Mouse (Mus musculus) embryonic facial prominence, embryonic 15.5 days (tissue): Measurements from ENCODE around the gene Tmem215. TPM values are rescaled to one million over a fixed set of nuclear protein-coding genes. Genes with fewer than 3 reads are reported as not detected.

Experiments used
- ATAC-seq: fragments of 200-750 bp; cut with Nextera tagmentation; 2 replicates; pipeline ENCODE4 v1.8.0; 2017; ENCODE audit warnings: low read depth, moderate TSS enrichment; ENCODE audit not compliant: insufficient number of reproducible peaks, low FRiP score, low TSS enrichment
- H3K27ac ChIP-seq: fragments of 300-500 bp; sonication (generic); replicated peaks from 2 replicates; pipeline ENCODE4 v1.5.1; 2015; ENCODE audit warnings: mild to moderate bottlenecking, inconsistent platforms
- H3K27me3 ChIP-seq: fragments of 300-500 bp; sonication (generic); 2 replicates; pipeline ENCODE4 v1.6.1; 2015; ENCODE audit warnings: inconsistent platforms
- H3K36me3 ChIP-seq: fragments of 300-500 bp; sonication (generic); 2 replicates; pipeline ENCODE4 v1.6.1; 2015; ENCODE audit warnings: mild to moderate bottlenecking, inconsistent platforms
- H3K4me1 ChIP-seq: fragments of 300-500 bp; sonication (generic); 2 replicates; pipeline ENCODE4 v1.6.1; 2015; ENCODE audit warnings: inconsistent platforms
- H3K4me2 ChIP-seq: fragments of 300-500 bp; sonication (generic); replicated peaks from 2 replicates; pipeline ENCODE4 v1.6.1; 2015; ENCODE audit warnings: mild to moderate bottlenecking, inconsistent platforms
- H3K4me3 ChIP-seq: fragments of 300-500 bp; sonication (generic); replicated peaks from 2 replicates; pipeline ENCODE4 v1.5.1; 2015; ENCODE audit warnings: mild to moderate bottlenecking, inconsistent platforms
- H3K9ac ChIP-seq: fragments of 300-500 bp; sonication (generic); 2 replicates; pipeline ENCODE4 v1.6.1; 2015; ENCODE audit warnings: inconsistent platforms
- H3K9me3 ChIP-seq: fragments of 300-500 bp; sonication (generic); replicated peaks from 2 replicates; pipeline ENCODE4 v1.6.1; 2016; ENCODE audit warnings: inconsistent platforms
- WGBS: fragments of 180-500 bp; shearing (Covaris S2); methylation state at CpG from one replicate; pipeline ENCODE4 v1.1.7; 2015; 5-methylcytosine and 5-hydroxymethylcytosine counted together
- polyA plus RNA-seq: library from polyadenylated mRNA; unstranded; fragments of >200 nt; fragmentation: Nextera tagmentation; extraction: Ambion mirVana; gene quantifications from 2 replicates; pipeline ENCODE4 v1.2.1, GENCODE M21; 2015

Gene Tmem215
- 0.83 and 1.2 TPM in 2 replicates for polyA plus RNA-seq

- H3K4me3 ChIP-seq, result peak within 1 kb of the TSS; percentile 42
- peaks cover 32% of the 10 kb centered on the region for H3K27me3 ChIP-seq
- no peak within 1 kb of the TSS for H3K27ac ChIP-seq
- 59% methylated on average over 10 of the region's 10 CpGs for WGBS
- no peaks in the 10 kb centered on the region for H3K9me3 ChIP-seq
- H3K4me1 ChIP-seq, result peaks cover 14% of the 10 kb centered on the region
- no peak within 1 kb of the TSS for H3K9ac ChIP-seq
- ATAC-seq, result no peak
- H3K4me2 ChIP-seq, result peak within 1 kb of the TSS; percentile 62
- H3K36me3 ChIP-seq, result no peaks in the 10 kb centered on the region
Measured at GRCm38 (mm10) chr4:40471880-40472279, at the start of gene Tmem215. Tmem215 (plus strand) TSS chr4:40472180.

- H3K4me3 ChIP-seq, result no peak overlapping the region
- H3K27me3 ChIP-seq, result no peaks in the 10 kb centered on the region
- no peaks in the 10 kb centered on the region for H3K36me3 ChIP-seq
- no peak overlapping the region for H3K4me2 ChIP-seq
- WGBS, result 88% methylated on average over 5 of the region's 5 CpGs
- no peaks in the 10 kb centered on the region for H3K9me3 ChIP-seq
- H3K27ac ChIP-seq, result no peak overlapping the region
- ATAC-seq, result no peak
- no peaks in the 10 kb centered on the region for H3K4me1 ChIP-seq
- H3K9ac ChIP-seq, result no peak overlapping the region
Measured at GRCm38 (mm10) chr4:40431916-40432315, 40.1 kb upstream of the Tmem215 start.

- Histone ChIP-seq H3K27me3 (no peaks in the 10 kb centered on the region), H3K9ac (no peak overlapping the region), H3K9me3 (no peaks in the 10 kb centered on the region), H3K4me2 (no peak overlapping the region), H3K4me3 (no peak overlapping the region), H3K4me1 (no peaks in the 10 kb centered on the region), H3K27ac (no peak overlapping the region), H3K36me3 (no peaks in the 10 kb centered on the region)
- WGBS, result 75% methylated on average over 3 of the region's 3 CpGs
- no peak for ATAC-seq
Measured at GRCm38 (mm10) chr4:40433379-40433778, 38.6 kb upstream of the Tmem215 start.

- Histone ChIP-seq H3K27me3 (no peaks in the 10 kb centered on the region), H3K9ac (no peak overlapping the region), H3K4me1 (no peaks in the 10 kb centered on the region), H3K9me3 (no peaks in the 10 kb centered on the region), H3K36me3 (no peaks in the 10 kb centered on the region), H3K4me3 (no peak overlapping the region), H3K27ac (no peak overlapping the region), H3K4me2 (no peak overlapping the region)
- 52% methylated on average over 1 of the region's 1 CpGs for WGBS
- no peak for ATAC-seq
Measured at GRCm38 (mm10) chr4:40434388-40434787, 37.6 kb upstream of the Tmem215 start.

- Histone ChIP-seq H3K4me1 (no peaks in the 10 kb centered on the region), H3K27ac (no peak overlapping the region), H3K9me3 (no peaks in the 10 kb centered on the region), H3K36me3 (no peaks in the 10 kb centered on the region), H3K27me3 (no peaks in the 10 kb centered on the region), H3K4me2 (no peak overlapping the region), H3K9ac (no peak overlapping the region), H3K4me3 (no peak overlapping the region)
- no peak for ATAC-seq
- whole genome bisulfite sequencing, result 93% methylated on average over 9 of the region's 9 CpGs
Measured at GRCm38 (mm10) chr4:40443565-40443964, 28.4 kb upstream of the Tmem215 start.

GRCm38 (mm10) chr4:40472700-40473530 lies 935 bp downstream of the Tmem215 start:
- Histone ChIP-seq H3K4me1 (peaks cover 14% of the 10 kb centered on the region), H3K4me2 (peak overlapping the region; percentile 62), H3K4me3 (peak overlapping the region; percentile 42), H3K27ac (no peak overlapping the region), H3K9ac (no peak overlapping the region), H3K9me3 (no peaks in the 10 kb centered on the region), H3K36me3 (no peaks in the 10 kb centered on the region), H3K27me3 (peaks cover 32% of the 10 kb centered on the region)
- peak; percentile 75 for ATAC-seq
- 2% methylated on average over 54 of the region's 55 CpGs for WGBS

GRCm38 (mm10) chr4:40473911-40474310 lies 1.9 kb downstream of the Tmem215 start:
- H3K27me3 ChIP-seq, result peaks cover 32% of the 10 kb centered on the region
- 77% methylated on average over 9 of the region's 9 CpGs for WGBS
- no peak overlapping the region for H3K27ac ChIP-seq
- no peak overlapping the region for H3K4me3 ChIP-seq
- no peaks in the 10 kb centered on the region for H3K9me3 ChIP-seq
- no peak for ATAC-seq
- no peak overlapping the region for H3K4me2 ChIP-seq
- no peak overlapping the region for H3K9ac ChIP-seq
- peaks cover 14% of the 10 kb centered on the region for H3K4me1 ChIP-seq
- no peaks in the 10 kb centered on the region for H3K36me3 ChIP-seq

GRCm38 (mm10) chr4:40477963-40478362 lies 6.0 kb downstream of the Tmem215 start:
- WGBS, result 85% methylated on average over 5 of the region's 5 CpGs
- peaks cover 13% of the 10 kb centered on the region for H3K27me3 ChIP-seq
- H3K36me3 ChIP-seq, result no peaks in the 10 kb centered on the region
- no peak overlapping the region for H3K9ac ChIP-seq
- no peak overlapping the region for H3K4me3 ChIP-seq
- H3K4me1 ChIP-seq, result peaks cover 3% of the 10 kb centered on the region
- no peaks in the 10 kb centered on the region for H3K9me3 ChIP-seq
- H3K27ac ChIP-seq, result no peak overlapping the region
- ATAC-seq, result no peak
- H3K4me2 ChIP-seq, result no peak overlapping the region

GRCm38 (mm10) chr4:40486546-40486945 lies 14.6 kb downstream of the Tmem215 start:
- Histone ChIP-seq H3K27me3 (no peaks in the 10 kb centered on the region), H3K4me1 (no peaks in the 10 kb centered on the region), H3K36me3 (no peaks in the 10 kb centered on the region), H3K27ac (no peak overlapping the region), H3K4me3 (no peak overlapping the region), H3K4me2 (no peak overlapping the region), H3K9ac (no peak overlapping the region), H3K9me3 (no peaks in the 10 kb centered on the region)
- ATAC-seq, result no peak
- 63% methylated on average over 6 of the region's 6 CpGs for WGBS

- no peaks in the 10 kb centered on the region for H3K36me3 ChIP-seq
- no peak overlapping the region for H3K9ac ChIP-seq
- H3K9me3 ChIP-seq, result no peaks in the 10 kb centered on the region
- no peak for ATAC-seq
- no peak overlapping the region for H3K27ac ChIP-seq
- H3K4me2 ChIP-seq, result no peak overlapping the region
- H3K27me3 ChIP-seq, result no peaks in the 10 kb centered on the region
- 85% methylated on average over 8 of the region's 8 CpGs for WGBS
- no peak overlapping the region for H3K4me3 ChIP-seq
- H3K4me1 ChIP-seq, result no peaks in the 10 kb centered on the region
Measured at GRCm38 (mm10) chr4:40491731-40492130, 19.8 kb downstream of the Tmem215 start.

GRCm38 (mm10) chr4:40496354-40496753 lies 24.4 kb downstream of the Tmem215 start:
- no peak overlapping the region for H3K4me2 ChIP-seq
- no peaks in the 10 kb centered on the region for H3K27me3 ChIP-seq
- no peak for ATAC-seq
- no peaks in the 10 kb centered on the region for H3K9me3 ChIP-seq
- H3K9ac ChIP-seq, result no peak overlapping the region
- H3K4me3 ChIP-seq, result no peak overlapping the region
- 75% methylated on average over 6 of the region's 6 CpGs for WGBS
- no peak overlapping the region for H3K27ac ChIP-seq
- no peaks in the 10 kb centered on the region for H3K4me1 ChIP-seq
- H3K36me3 ChIP-seq, result no peaks in the 10 kb centered on the region

GRCm38 (mm10) chr4:40496828-40497227 lies 24.8 kb downstream of the Tmem215 start:
- no peak overlapping the region for H3K9ac ChIP-seq
- H3K4me1 ChIP-seq, result no peaks in the 10 kb centered on the region
- no peaks in the 10 kb centered on the region for H3K27me3 ChIP-seq
- 94% methylated on average over 5 of the region's 5 CpGs for WGBS
- H3K9me3 ChIP-seq, result no peaks in the 10 kb centered on the region
- H3K4me2 ChIP-seq, result no peak overlapping the region
- no peak overlapping the region for H3K27ac ChIP-seq
- no peak for ATAC-seq
- H3K36me3 ChIP-seq, result no peaks in the 10 kb centered on the region
- no peak overlapping the region for H3K4me3 ChIP-seq
